In genomic region chr4:130652546-130652945, GRCm38 (mm10) we compare ENCODE assay signal across 22 mouse cellular contexts. TPM values are rescaled to one million over a fixed set of nuclear protein-coding genes. Genes with fewer than 3 reads are reported as not detected.
DNase-seq lines count a peak whose midpoint lies in the region; ATAC-seq lines count a peak whose summit lies in the region.
"Had no signal": no experiment of that assay in that cellular context is flagged by ENCODE, and none has a peak within 500 bp of the region (broad histone marks: within the 10 kb centered on the region; RNA-seq: fewer than 3 reads in every experiment).

No protein-coding gene starts in this region.

- DNase-seq in adrenal gland, postnatal 14 days: peak; percentile 48
- no peak for DNase-seq in adrenal gland, postnatal 25 days
- peak; percentile 19 for DNase-seq in neural tube, embryonic 11.5 days (ENCODE audit: low spot score)
- peak; percentile 75 for DNase-seq in R1 (ENCODE audit: low read depth, low spot score)
- DNase-seq in mesoderm, embryonic 11.5 days (ENCODE audit: low read depth, low spot score): peak; percentile 17
- no peak for DNase-seq in left cerebral cortex, adult 9 months (ENCODE audit: low spot score in 2 of 2)
- DNase-seq in urinary bladder, postnatal 14 days (ENCODE audit: low spot score): no peak
- DNase-seq: adrenal gland, postnatal 10 days; cerebellum, adult 18-20 months; cerebellum, postnatal 10 days; gastrocnemius, postnatal 14 days; heart, adult 2 months; heart, postnatal 14 days; kidney, adult 9 months had no signal

- H3K9ac ChIP-seq in neural tube, embryonic 11.5 days (ENCODE audit: low read length): no peak overlapping the region
- no peak overlapping the region for H3K9ac ChIP-seq in neural tube, embryonic 15.5 days (replicated peaks)
- H3K9ac ChIP-seq: heart, embryonic 15.5 days; hindbrain, embryonic 15.5 days had no signal

- WGBS in neural tube, embryonic 11.5 days: 67% methylated on average over 4 of the region's 4 CpGs
- WGBS in neural tube, embryonic 15.5 days: 66% methylated on average over 4 of the region's 4 CpGs

- no peaks in the 10 kb centered on the region for H3K27me3 ChIP-seq in neural tube, embryonic 11.5 days (ENCODE audit: control insufficient read depth, insufficient read depth, low read length)
- H3K27me3 ChIP-seq in neural tube, embryonic 15.5 days (replicated peaks): no peaks in the 10 kb centered on the region
- H3K27me3 ChIP-seq: heart, embryonic 15.5 days; hindbrain, embryonic 15.5 days; Patski had no signal

- H3K4me3 ChIP-seq in neural tube, embryonic 11.5 days (ENCODE audit: low read depth, low read length): no peak overlapping the region
- H3K4me3 ChIP-seq in neural tube, embryonic 15.5 days (replicated peaks): no peak overlapping the region
- H3K4me3 ChIP-seq: heart, adult 2 months; heart, embryonic 15.5 days; hindbrain, embryonic 15.5 days had no signal

- H3K9me3 ChIP-seq in neural tube, embryonic 11.5 days (ENCODE audit: control insufficient read depth, low read length): no peaks in the 10 kb centered on the region
- H3K9me3 ChIP-seq in neural tube, embryonic 15.5 days (replicated peaks): no peaks in the 10 kb centered on the region
- H3K9me3 ChIP-seq: heart, embryonic 15.5 days; hindbrain, embryonic 15.5 days had no signal

- no peak overlapping the region for H3K27ac ChIP-seq in neural tube, embryonic 11.5 days (ENCODE audit: low read depth, low read length)
- no peak overlapping the region for H3K27ac ChIP-seq in neural tube, embryonic 15.5 days (replicated peaks)
- H3K27ac ChIP-seq: heart, adult 2 months; heart, embryonic 15.5 days; hindbrain, embryonic 15.5 days had no signal

- H3K36me3 ChIP-seq in neural tube, embryonic 11.5 days (ENCODE audit: control insufficient read depth, insufficient read depth, low read length): no peaks in the 10 kb centered on the region
- no peaks in the 10 kb centered on the region for H3K36me3 ChIP-seq in neural tube, embryonic 15.5 days
- H3K36me3 ChIP-seq: heart, embryonic 15.5 days; hindbrain, embryonic 15.5 days had no signal

- no peak overlapping the region for H3K4me2 ChIP-seq in neural tube, embryonic 11.5 days (ENCODE audit: low read depth)
- H3K4me2 ChIP-seq in neural tube, embryonic 15.5 days: no peak overlapping the region
- H3K4me2 ChIP-seq: heart, embryonic 11.5 days; heart, embryonic 15.5 days; hindbrain, embryonic 15.5 days had no signal

- no peak for ATAC-seq in neural tube, embryonic 11.5 days (ENCODE audit: insufficient read depth, low FRiP score, low TSS enrichment)
- no peak for ATAC-seq in neural tube, embryonic 15.5 days (ENCODE audit: low FRiP score)
- ATAC-seq: forebrain, embryonic 14.5 days; inflammation-experienced regulatory T-cells, adult 6 months; intestine, postnatal 0 days; Patski had no signal

- H3K4me1 ChIP-seq in neural tube, embryonic 11.5 days (ENCODE audit: control insufficient read depth, insufficient read depth, low read length): no peaks in the 10 kb centered on the region
- H3K4me1 ChIP-seq in neural tube, embryonic 15.5 days: no peaks in the 10 kb centered on the region
- H3K4me1 ChIP-seq: heart, embryonic 15.5 days; hindbrain, embryonic 15.5 days had no signal

RNA-seq across cellular contexts. Expression of gene Pum1, which starts 10.6 kb away (rescaled TPM):
- total RNA-seq in adrenal gland, postnatal 14 days (2021): 78.5 and 84.8 TPM in 2 replicates
- 84.4 and 96.9 TPM in 2 replicates for total RNA-seq in adrenal gland, postnatal 25 days (2021)
- 107 and 108 TPM in 2 replicates for polyA plus RNA-seq in neural tube, embryonic 11.5 days (2014; fragmentation: Nextera tagmentation; extraction: Ambion mirVana)
- 75.8 and 79.3 TPM in 2 replicates for polyA plus RNA-seq in neural tube, embryonic 15.5 days (2015; fragmentation: Nextera tagmentation; extraction: Ambion mirVana)

Comparison
In these comparisons a context has a peak if more than half of its experiments do, and no peak if none do; other contexts are left out.
1. DNase-seq: peak in adrenal gland, postnatal 14 days (single experiment), neural tube, embryonic 11.5 days (single experiment), R1 (single experiment) and mesoderm, embryonic 11.5 days (single experiment); none in adrenal gland, postnatal 25 days (single experiment), left cerebral cortex, adult 9 months (0 of 2) and urinary bladder, postnatal 14 days (single experiment).